Mouse (Mus musculus) megakaryocyte, embryonic 14.5 days (primary cell): ENCODE results near the gene Acaa1b.

Source experiments
- FLI1 ChIP-seq: IDR thresholded peaks from 2 replicates; pipeline ENCODE4 v1.6.1; 2012; ENCODE audit warnings: low read length, inconsistent platforms, mixed read lengths
- GATA1 ChIP-seq: IDR thresholded peaks from 3 replicates; pipeline ENCODE4 v1.6.1; 2012; ENCODE audit warnings: mixed read lengths, low read length, inconsistent platforms, borderline replicate concordance

- TF ChIP-seq FLI1, result no peak
- no peak for TF ChIP-seq GATA1
Measured at GRCm38 (mm10) chr9:119145137-119145536, 11.8 kb downstream of the Acaa1b start.
